Mouse (Mus musculus) forebrain, embryonic 15.5 days (tissue): ENCODE measurements at regions not wholly inside any gene's neighbourhood (a gene's known extent, or its start where the extent isn't known, plus 50 kb on each side); places are given as distances from the start of the nearest gene placed in this dataset.
A peak's percentile ranks its signal among the peaks of the same experiment; 100 is the strongest.

ENCODE experiments used
- ATAC-seq: fragments of 200-750 bp; cut with Nextera tagmentation; replicated peaks from 2 replicates; pipeline ENCODE4 v1.8.0; 2017; ENCODE audit warnings: mild to moderate bottlenecking, moderate TSS enrichment, moderate library complexity
- H3K27ac ChIP-seq: fragments of 300-500 bp; sonication (generic); replicated peaks from 2 replicates; pipeline ENCODE4 v1.5.1; 2015; ENCODE audit warnings: mild to moderate bottlenecking, inconsistent platforms
- H3K27me3 ChIP-seq: fragments of 300-500 bp; sonication (generic); 2 replicates; pipeline ENCODE4 v1.6.1; 2015; ENCODE audit warnings: inconsistent platforms
- H3K36me3 ChIP-seq: fragments of 300-500 bp; sonication (generic); 2 replicates; pipeline ENCODE4 v1.6.1; 2015; ENCODE audit warnings: mild to moderate bottlenecking, inconsistent platforms
- H3K4me1 ChIP-seq: fragments of 300-500 bp; sonication (generic); 2 replicates; pipeline ENCODE4 v1.6.1; 2015; ENCODE audit warnings: inconsistent platforms
- H3K4me2 ChIP-seq: fragments of 300-500 bp; sonication (generic); replicated peaks from 2 replicates; pipeline ENCODE4 v1.6.1; 2015; ENCODE audit warnings: mild to moderate bottlenecking, inconsistent platforms
- H3K4me3 ChIP-seq: fragments of 300-500 bp; sonication (generic); 2 replicates; pipeline ENCODE4 v1.5.1; 2015; ENCODE audit warnings: mild to moderate bottlenecking, inconsistent platforms
- H3K9ac ChIP-seq: fragments of 300-500 bp; sonication (generic); replicated peaks from 2 replicates; pipeline ENCODE4 v1.6.1; 2015; ENCODE audit warnings: mild to moderate bottlenecking, inconsistent platforms
- H3K9me3 ChIP-seq: fragments of 300-500 bp; sonication (generic); 2 replicates; pipeline ENCODE4 v1.6.1; 2016; ENCODE audit warnings: inconsistent platforms
- WGBS: fragments of 180-500 bp; shearing (Covaris S2); methylation state at CpG from one replicate; pipeline ENCODE4 v1.1.7; 2015; ENCODE audit warnings: mixed read lengths; 5-methylcytosine and 5-hydroxymethylcytosine counted together

- no peaks in the 10 kb centered on the region for H3K27me3 ChIP-seq
- H3K4me2 ChIP-seq, result no peak overlapping the region
- H3K9me3 ChIP-seq, result no peaks in the 10 kb centered on the region
- H3K4me1 ChIP-seq, result peaks cover 4% of the 10 kb centered on the region; the same call in 1 of the 2 replicates
- no peak overlapping the region for H3K27ac ChIP-seq
- WGBS, result 28% methylated on average over 3 of the region's 3 CpGs
- no peak overlapping the region for H3K9ac ChIP-seq
- ATAC-seq, result peak; percentile 67
- H3K4me3 ChIP-seq, result no peak overlapping the region
- H3K36me3 ChIP-seq, result no peaks in the 10 kb centered on the region
Measured at GRCm38 (mm10) chr2:106424974-106425373, 268.1 kb upstream of the Mpped2 start.

- no peak overlapping the region for H3K9ac ChIP-seq
- peak; percentile 93 for ATAC-seq
- no peak overlapping the region for H3K4me2 ChIP-seq
- no peaks in the 10 kb centered on the region for H3K9me3 ChIP-seq
- no peaks in the 10 kb centered on the region for H3K36me3 ChIP-seq
- no peak overlapping the region for H3K4me3 ChIP-seq
- no peak overlapping the region for H3K27ac ChIP-seq
- peaks cover 4% of the 10 kb centered on the region; the same call in 1 of the 2 replicates for H3K4me1 ChIP-seq
- no peaks in the 10 kb centered on the region for H3K27me3 ChIP-seq
- WGBS, result 12% methylated on average over 4 of the region's 4 CpGs
Measured at GRCm38 (mm10) chr2:106425451-106425881, 267.6 kb upstream of the Mpped2 start.

- no peak overlapping the region for H3K4me3 ChIP-seq
- no peak overlapping the region for H3K9ac ChIP-seq
- no peaks in the 10 kb centered on the region for H3K36me3 ChIP-seq
- no peak; the same call in 1 of the 2 replicates for ATAC-seq
- H3K4me2 ChIP-seq, result no peak overlapping the region
- no peaks in the 10 kb centered on the region for H3K27me3 ChIP-seq
- no peaks in the 10 kb centered on the region for H3K9me3 ChIP-seq
- H3K27ac ChIP-seq, result no peak overlapping the region
- 90% methylated on average over 1 of the region's 1 CpGs for WGBS
- H3K4me1 ChIP-seq, result peaks cover 4% of the 10 kb centered on the region; the same call in 1 of the 2 replicates
Measured at GRCm38 (mm10) chr2:106426010-106426409, 267.1 kb upstream of the Mpped2 start.

- Histone ChIP-seq H3K9me3 (no peaks in the 10 kb centered on the region), H3K27ac (no peak overlapping the region), H3K4me1 (peaks cover 13% of the 10 kb centered on the region), H3K4me3 (no peak overlapping the region), H3K27me3 (no peaks in the 10 kb centered on the region), H3K9ac (no peak overlapping the region), H3K4me2 (no peak overlapping the region), H3K36me3 (no peaks in the 10 kb centered on the region)
- WGBS, result 83% methylated on average over 7 of the region's 7 CpGs
- ATAC-seq, result no peak
Measured at GRCm38 (mm10) chr2:106427237-106427636, 265.8 kb upstream of the Mpped2 start.

- Histone ChIP-seq H3K4me2 (no peak overlapping the region), H3K4me1 (peaks cover 13% of the 10 kb centered on the region), H3K9me3 (no peaks in the 10 kb centered on the region), H3K4me3 (no peak overlapping the region), H3K9ac (no peak overlapping the region), H3K36me3 (no peaks in the 10 kb centered on the region), H3K27me3 (no peaks in the 10 kb centered on the region), H3K27ac (no peak overlapping the region)
- WGBS, result 67% methylated on average over 11 of the region's 11 CpGs
- no peak for ATAC-seq
Measured at GRCm38 (mm10) chr2:106428909-106429308, 264.2 kb upstream of the Mpped2 start.

- no peaks in the 10 kb centered on the region for H3K27me3 ChIP-seq
- ATAC-seq, result peak; percentile 76
- H3K9me3 ChIP-seq, result no peaks in the 10 kb centered on the region
- H3K9ac ChIP-seq, result no peak overlapping the region
- no peak overlapping the region for H3K27ac ChIP-seq
- peak overlapping the region; percentile 44 for H3K4me2 ChIP-seq
- 10% methylated on average over 8 of the region's 8 CpGs for WGBS
- H3K4me3 ChIP-seq, result peak overlapping the region; percentile 21
- H3K4me1 ChIP-seq, result peaks cover 9% of the 10 kb centered on the region
- H3K36me3 ChIP-seq, result no peaks in the 10 kb centered on the region
Measured at GRCm38 (mm10) chr2:106431141-106431540, 261.9 kb upstream of the Mpped2 start.

- Histone ChIP-seq H3K9ac (no peak overlapping the region), H3K4me1 (peaks cover 9% of the 10 kb centered on the region), H3K4me2 (peak overlapping the region; percentile 44), H3K9me3 (no peaks in the 10 kb centered on the region), H3K27ac (no peak overlapping the region), H3K36me3 (no peaks in the 10 kb centered on the region), H3K4me3 (peak overlapping the region; percentile 21), H3K27me3 (no peaks in the 10 kb centered on the region)
- ATAC-seq, result peak; percentile 57
- WGBS, result 12% methylated on average over 9 of the region's 9 CpGs
Measured at GRCm38 (mm10) chr2:106431637-106432199, 261.4 kb upstream of the Mpped2 start.

GRCm38 (mm10) chr2:106436136-106436535 lies 256.9 kb upstream of the Mpped2 start:
- Histone ChIP-seq H3K4me3 (no peak overlapping the region), H3K36me3 (no peaks in the 10 kb centered on the region), H3K4me2 (no peak overlapping the region), H3K9me3 (no peaks in the 10 kb centered on the region), H3K27me3 (no peaks in the 10 kb centered on the region), H3K9ac (no peak overlapping the region), H3K4me1 (peaks cover 8% of the 10 kb centered on the region), H3K27ac (no peak overlapping the region)
- no peak for ATAC-seq
- 39% methylated on average over 2 of the region's 2 CpGs for WGBS

GRCm38 (mm10) chr2:106454310-106454974 lies 238.6 kb upstream of the Mpped2 start:
- 14% methylated on average over 7 of the region's 7 CpGs for WGBS
- H3K9me3 ChIP-seq, result no peaks in the 10 kb centered on the region
- H3K27ac ChIP-seq, result peak overlapping the region; percentile 83

GRCm38 (mm10) chr2:106455039-106455438 lies 238.0 kb upstream of the Mpped2 start:
- no peaks in the 10 kb centered on the region for H3K27me3 ChIP-seq
- H3K36me3 ChIP-seq, result no peaks in the 10 kb centered on the region
- whole genome bisulfite sequencing, result 22% methylated on average over 4 of the region's 4 CpGs
- H3K4me3 ChIP-seq, result no peak overlapping the region
- peak overlapping the region; percentile 83 for H3K27ac ChIP-seq
- peaks cover 16% of the 10 kb centered on the region for H3K4me1 ChIP-seq
- H3K9me3 ChIP-seq, result no peaks in the 10 kb centered on the region
- ATAC-seq, result peak; percentile 62
- no peak overlapping the region for H3K9ac ChIP-seq
- H3K4me2 ChIP-seq, result no peak overlapping the region

More at GRCm38 (mm10) chr2:106454310-106454974, 238.6 kb upstream of the Mpped2 start:
- Histone ChIP-seq H3K4me1 (peaks cover 16% of the 10 kb centered on the region), H3K4me2 (no peak overlapping the region), H3K36me3 (no peaks in the 10 kb centered on the region), H3K9ac (no peak overlapping the region), H3K27me3 (no peaks in the 10 kb centered on the region), H3K4me3 (no peak overlapping the region)
- ATAC-seq, result peak; percentile 93

- no peak for ATAC-seq
- no peaks in the 10 kb centered on the region for H3K27me3 ChIP-seq
- H3K9me3 ChIP-seq, result no peaks in the 10 kb centered on the region
- no peak overlapping the region for H3K4me3 ChIP-seq
- 75% methylated on average over 3 of the region's 3 CpGs for WGBS
- H3K27ac ChIP-seq, result no peak overlapping the region
- H3K36me3 ChIP-seq, result no peaks in the 10 kb centered on the region
- peaks cover 12% of the 10 kb centered on the region for H3K4me1 ChIP-seq
- H3K9ac ChIP-seq, result no peak overlapping the region
- no peak overlapping the region for H3K4me2 ChIP-seq
Measured at GRCm38 (mm10) chr2:106455972-106456371, 237.1 kb upstream of the Mpped2 start.

- Histone ChIP-seq H3K9ac (no peak overlapping the region), H3K4me2 (no peak overlapping the region), H3K4me1 (peaks cover 22% of the 10 kb centered on the region), H3K9me3 (no peaks in the 10 kb centered on the region), H3K27ac (no peak overlapping the region), H3K27me3 (no peaks in the 10 kb centered on the region), H3K36me3 (no peaks in the 10 kb centered on the region), H3K4me3 (no peak overlapping the region)
- ATAC-seq, result no peak
- WGBS, result 44% methylated on average over 5 of the region's 5 CpGs
Measured at GRCm38 (mm10) chr2:106458003-106458402, 235.1 kb upstream of the Mpped2 start.
